Mouse (Mus musculus) intestine, embryonic 16.5 days (tissue): ENCODE measurements around the gene Cep41. TPM values are rescaled to one million over a fixed set of nuclear protein-coding genes. Genes with fewer than 3 reads are reported as not detected.

ENCODE experiments used
- ATAC-seq: fragments of 200-750 bp; cut with Nextera tagmentation; 2 replicates; pipeline ENCODE4 v1.8.0; 2017; ENCODE audit warnings: moderate TSS enrichment, moderate library complexity
- H3K27ac ChIP-seq: fragments of 300-500 bp; sonication (generic); 2 replicates; pipeline ENCODE4 v1.5.1; 2014; ENCODE audit warnings: mild to moderate bottlenecking, low read length
- H3K27me3 ChIP-seq: fragments of 300-500 bp; sonication (generic); replicated peaks from 2 replicates; pipeline ENCODE4 v1.6.1; 2014; ENCODE audit warnings: low read length, control low read depth, mixed read lengths; ENCODE audit not compliant: control insufficient read depth, insufficient read depth
- H3K36me3 ChIP-seq: fragments of 300-500 bp; sonication (generic); 2 replicates; pipeline ENCODE4 v1.6.1; 2014; ENCODE audit warnings: low read length, control low read depth; ENCODE audit not compliant: control insufficient read depth, insufficient read depth
- H3K4me1 ChIP-seq: fragments of 300-500 bp; sonication (generic); 2 replicates; pipeline ENCODE4 v1.6.1; 2014; ENCODE audit warnings: low read length, control low read depth, mixed read lengths; ENCODE audit not compliant: control insufficient read depth, insufficient read depth
- H3K4me2 ChIP-seq: fragments of 300-500 bp; sonication (generic); 2 replicates; pipeline ENCODE4 v1.6.1; 2014; ENCODE audit warnings: low read depth, low read length, control low read depth
- H3K4me3 ChIP-seq: fragments of 300-500 bp; sonication (generic); 2 replicates; pipeline ENCODE4 v1.5.1; 2014; ENCODE audit warnings: mild to moderate bottlenecking, low read length
- H3K9ac ChIP-seq: fragments of 300-500 bp; sonication (generic); 2 replicates; pipeline ENCODE4 v1.6.1; 2014; ENCODE audit warnings: low read depth, low read length
- H3K9me3 ChIP-seq: fragments of 300-500 bp; sonication (generic); 2 replicates; pipeline ENCODE4 v1.6.1; 2016; ENCODE audit warnings: low read length, control low read depth; ENCODE audit not compliant: control insufficient read depth
- WGBS: fragments of 180-500 bp; shearing (Covaris S2); extraction: QIAGEN DNeasy Blood & Tissue Kit; methylation state at CpG from one replicate; pipeline ENCODE4 v1.1.7; 2014; 5-methylcytosine and 5-hydroxymethylcytosine counted together
- polyA plus RNA-seq: library from polyadenylated mRNA; unstranded; fragments of >200 nt; fragmentation: Nextera tagmentation; extraction: Ambion mirVana; gene quantifications from 2 replicates; pipeline ENCODE4 v1.2.1, GENCODE M21; 2015

Cep41 gene
- polyA plus RNA-seq, 1 experiment from 2014 or later, result 6.6 TPM

DNA sequence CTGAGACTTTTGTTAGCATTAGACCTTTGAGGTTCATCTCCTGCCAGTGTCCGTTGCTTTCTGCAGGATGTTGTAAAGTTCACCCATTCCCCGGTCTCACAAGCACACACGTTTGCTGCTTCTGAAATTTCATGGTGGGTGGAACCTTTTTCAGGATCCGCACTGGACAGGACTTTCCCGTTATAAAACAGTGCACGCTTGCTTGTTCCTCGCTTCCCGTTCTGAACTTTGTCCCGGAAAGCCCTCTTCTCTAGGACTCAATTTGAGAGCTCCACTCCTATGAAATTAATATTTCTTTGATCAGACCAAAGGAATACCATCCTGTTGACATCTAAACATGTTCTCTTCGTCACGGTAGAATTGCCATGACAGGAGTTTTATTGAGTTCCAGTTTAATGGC is 20.3 kb upstream of the Cep41 start:
- ATAC-seq, result no peak
- Histone ChIP-seq H3K9ac (no peak overlapping the region), H3K4me2 (no peak overlapping the region), H3K27ac (no peak overlapping the region), H3K27me3 (no peaks in the 10 kb centered on the region), H3K9me3 (no peaks in the 10 kb centered on the region), H3K4me1 (peaks cover 4% of the 10 kb centered on the region; the same call in 1 of the 2 replicates), H3K4me3 (no peak overlapping the region), H3K36me3 (no peaks in the 10 kb centered on the region)
- WGBS, result 73% methylated on average over 11 of the region's 11 CpGs

DNA sequence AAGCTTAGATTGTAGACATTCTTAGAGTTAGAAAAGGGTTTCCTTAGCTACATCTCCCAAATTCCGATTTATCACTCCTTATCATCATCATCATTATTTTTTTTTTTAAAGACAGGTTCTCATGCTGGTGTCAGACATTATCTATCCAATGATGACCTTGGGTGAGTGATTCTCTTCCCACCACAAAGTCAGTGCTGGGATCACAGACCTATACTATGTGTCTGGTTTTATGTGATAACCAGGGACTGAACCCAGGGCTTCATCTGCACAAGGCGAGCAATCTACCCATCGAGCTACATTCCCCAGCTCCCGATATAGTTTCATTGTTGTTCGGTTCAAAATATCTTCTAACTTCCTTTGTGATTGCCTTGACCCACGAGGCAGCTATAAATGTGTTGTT is 19.9 kb upstream of the Cep41 start:
- H3K4me1 ChIP-seq, result peaks cover 4% of the 10 kb centered on the region; the same call in 1 of the 2 replicates
- no peak overlapping the region for H3K27ac ChIP-seq

GRCm38 (mm10) chr6:30712484-30712883 is 18.9 kb upstream of the Cep41 start:
- WGBS, result 52% methylated on average over 7 of the region's 7 CpGs
- H3K4me1 ChIP-seq, result peaks cover 4% of the 10 kb centered on the region; the same call in 1 of the 2 replicates
- H3K4me2 ChIP-seq, result no peak overlapping the region
- ATAC-seq, result no peak
- no peak overlapping the region for H3K4me3 ChIP-seq
- no peaks in the 10 kb centered on the region for H3K36me3 ChIP-seq
- no peaks in the 10 kb centered on the region for H3K9me3 ChIP-seq
- H3K9ac ChIP-seq, result no peak overlapping the region
- no peak overlapping the region for H3K27ac ChIP-seq
- H3K27me3 ChIP-seq, result no peaks in the 10 kb centered on the region

More for the DNA sequence above, 19.9 kb upstream of the Cep41 start:
- H3K36me3 ChIP-seq, result no peaks in the 10 kb centered on the region
- WGBS, result 78% methylated on average over 6 of the region's 6 CpGs
- ATAC-seq, result no peak
- H3K9ac ChIP-seq, result no peak overlapping the region
- no peaks in the 10 kb centered on the region for H3K27me3 ChIP-seq
- H3K4me3 ChIP-seq, result no peak overlapping the region
- H3K4me2 ChIP-seq, result no peak overlapping the region
- no peaks in the 10 kb centered on the region for H3K9me3 ChIP-seq

DNA sequence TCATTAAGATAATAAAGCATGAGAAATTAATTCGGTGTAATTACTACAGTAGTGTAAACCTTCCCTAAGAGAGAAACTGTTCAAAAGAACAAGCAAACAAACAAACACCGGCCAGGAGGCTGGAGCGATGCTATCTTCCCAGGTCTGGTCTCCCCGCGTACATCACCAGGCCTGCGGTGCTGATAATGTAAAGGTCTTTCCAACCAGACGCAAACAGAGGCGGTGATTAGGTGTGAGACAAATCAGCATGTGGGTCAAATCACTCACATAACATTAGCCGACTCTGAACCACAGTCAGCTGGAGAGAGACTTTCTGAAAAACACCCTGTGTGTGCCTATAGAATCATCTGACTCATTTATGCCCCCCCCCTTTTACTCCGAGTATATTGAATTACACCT is 17.8 kb upstream of the Cep41 start:
- no peak overlapping the region for H3K27ac ChIP-seq
- H3K36me3 ChIP-seq, result no peaks in the 10 kb centered on the region
- H3K4me3 ChIP-seq, result no peak overlapping the region
- no peak overlapping the region for H3K9ac ChIP-seq
- no peaks in the 10 kb centered on the region for H3K9me3 ChIP-seq
- 64% methylated on average over 10 of the region's 10 CpGs for WGBS
- H3K27me3 ChIP-seq, result no peaks in the 10 kb centered on the region
- H3K4me2 ChIP-seq, result no peak overlapping the region
- peaks cover 4% of the 10 kb centered on the region; the same call in 1 of the 2 replicates for H3K4me1 ChIP-seq
- ATAC-seq, result no peak

GRCm38 (mm10) chr6:30710371-30711364 is 17.1 kb upstream of the Cep41 start:
- H3K27me3 ChIP-seq, result no peaks in the 10 kb centered on the region
- no peaks in the 10 kb centered on the region for H3K36me3 ChIP-seq
- H3K4me1 ChIP-seq, result peaks cover 4% of the 10 kb centered on the region; the same call in 1 of the 2 replicates
- H3K4me2 ChIP-seq, result no peak overlapping the region
- ATAC-seq, result no peak
- no peak overlapping the region for H3K9ac ChIP-seq
- no peak overlapping the region for H3K4me3 ChIP-seq
- no peak overlapping the region for H3K27ac ChIP-seq
- WGBS, result 49% methylated on average over 25 of the region's 25 CpGs
- H3K9me3 ChIP-seq, result no peaks in the 10 kb centered on the region

GRCm38 (mm10) chr6:30709115-30709514 is 15.6 kb upstream of the Cep41 start:
- Histone ChIP-seq H3K4me3 (no peak overlapping the region), H3K27me3 (no peaks in the 10 kb centered on the region)

DNA sequence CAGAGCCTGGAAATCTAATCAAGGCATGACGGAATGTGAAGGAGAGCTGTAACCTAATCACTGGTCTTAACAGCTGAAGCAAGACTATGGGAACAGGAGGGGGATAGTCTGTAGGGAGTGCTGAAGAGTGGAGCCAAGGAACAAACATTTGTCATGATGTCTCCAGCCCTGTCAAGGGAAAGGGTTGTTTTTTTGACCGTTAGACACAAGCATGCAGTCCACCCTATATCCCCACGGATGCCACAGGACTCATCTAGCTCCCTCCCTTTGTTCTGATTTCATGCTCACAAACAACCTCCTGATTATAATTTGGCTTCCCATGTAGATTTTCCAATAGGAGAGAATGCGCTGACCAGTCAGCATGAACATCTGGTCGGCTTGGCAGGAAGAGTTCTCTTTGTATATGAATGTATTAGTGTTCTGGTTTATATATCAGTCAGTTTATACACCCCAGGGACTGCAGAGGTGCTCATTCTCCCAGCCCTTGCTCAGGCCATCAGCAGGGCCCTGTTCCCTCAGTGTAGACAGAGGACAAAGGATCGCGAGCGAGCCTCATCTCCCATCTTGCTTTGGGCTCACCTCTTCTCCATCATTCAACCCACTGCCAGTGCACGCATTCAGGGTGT is 10.5 kb upstream of the Cep41 start:
- no peak overlapping the region for H3K9ac ChIP-seq
- 58% methylated on average over 9 of the region's 9 CpGs for WGBS
- no peaks in the 10 kb centered on the region for H3K27me3 ChIP-seq
- 0 out of 2 replicates have a peak, but pooled peaks have one; percentile 48 for ATAC-seq
- peak overlapping the region; percentile 65 for H3K27ac ChIP-seq
- peaks cover 8% of the 10 kb centered on the region; the same call in 1 of the 2 replicates for H3K4me1 ChIP-seq
- no peaks in the 10 kb centered on the region for H3K9me3 ChIP-seq
- H3K36me3 ChIP-seq, result no peaks in the 10 kb centered on the region
- no peak overlapping the region for H3K4me2 ChIP-seq
- H3K4me3 ChIP-seq, result no peak overlapping the region

More at GRCm38 (mm10) chr6:30709115-30709514, 15.6 kb upstream of the Cep41 start:
- H3K27ac ChIP-seq, result no peak overlapping the region
- no peak overlapping the region for H3K9ac ChIP-seq
- 49% methylated on average over 6 of the region's 6 CpGs for WGBS
- ATAC-seq, result no peak
- H3K36me3 ChIP-seq, result no peaks in the 10 kb centered on the region
- H3K4me1 ChIP-seq, result peaks cover 7% of the 10 kb centered on the region; the same call in 1 of the 2 replicates
- no peak overlapping the region for H3K4me2 ChIP-seq
- H3K9me3 ChIP-seq, result no peaks in the 10 kb centered on the region

- Histone ChIP-seq H3K9ac (no peak overlapping the region), H3K4me1 (peaks cover 8% of the 10 kb centered on the region; the same call in 1 of the 2 replicates), H3K9me3 (no peaks in the 10 kb centered on the region), H3K27ac (no peak overlapping the region), H3K4me2 (no peak overlapping the region), H3K36me3 (no peaks in the 10 kb centered on the region), H3K27me3 (no peaks in the 10 kb centered on the region), H3K4me3 (no peak overlapping the region)
- WGBS, result 64% methylated on average over 6 of the region's 6 CpGs
- no peak for ATAC-seq
Measured at GRCm38 (mm10) chr6:30703476-30703875, 9.9 kb upstream of the Cep41 start.

DNA sequence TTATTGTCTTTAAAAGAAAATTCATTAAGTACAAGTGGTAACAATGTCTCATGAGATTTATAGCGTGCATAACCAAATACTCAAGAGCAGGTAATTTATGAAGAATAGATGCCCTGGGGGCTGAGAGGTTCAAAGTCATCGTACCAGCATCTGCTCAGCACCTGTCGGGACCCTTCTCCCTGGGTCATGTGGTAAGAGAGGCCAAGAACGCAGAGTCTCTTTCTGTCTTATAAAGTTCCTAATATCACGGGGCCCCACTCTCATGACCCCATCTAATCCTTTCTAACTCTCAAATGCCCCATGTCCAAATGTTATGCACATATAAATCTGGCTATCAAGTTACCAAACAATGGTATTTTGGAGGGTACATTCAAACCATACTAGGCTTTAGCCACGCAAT is 9.3 kb upstream of the Cep41 start:
- Histone ChIP-seq H3K9me3 (no peaks in the 10 kb centered on the region), H3K27ac (no peak overlapping the region), H3K4me1 (peaks cover 8% of the 10 kb centered on the region; the same call in 1 of the 2 replicates), H3K9ac (no peak overlapping the region), H3K4me2 (no peak overlapping the region), H3K27me3 (no peaks in the 10 kb centered on the region), H3K36me3 (no peaks in the 10 kb centered on the region), H3K4me3 (no peak overlapping the region)
- ATAC-seq, result no peak
- 80% methylated on average over 6 of the region's 6 CpGs for WGBS
